Comparison of ENCODE assay signal across 21 mouse cellular contexts in the genomic region with DNA sequence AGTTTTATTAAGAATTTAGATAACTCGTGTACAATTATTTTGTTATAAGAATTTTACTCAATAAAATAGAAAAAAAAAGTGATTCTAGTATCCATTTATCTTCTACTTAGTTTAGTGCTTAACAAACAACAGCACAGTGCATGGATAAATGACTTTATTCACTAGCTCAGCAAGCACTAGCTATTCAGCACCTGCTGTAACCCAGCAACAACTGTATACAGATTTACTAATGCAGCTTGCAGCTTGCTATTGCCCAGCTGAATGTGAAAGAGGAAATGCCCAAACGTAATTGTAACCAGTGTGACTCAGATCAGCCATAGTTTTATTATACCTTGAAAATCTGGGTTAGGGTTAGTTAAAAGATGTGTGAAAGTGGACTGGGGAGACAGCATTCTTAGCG.
DNase-seq lines count a peak whose midpoint lies in the region; ATAC-seq and TF ChIP-seq lines count a peak whose summit lies in the region.
"Had no signal": no experiment of that assay in that cellular context is flagged by ENCODE, and none has a peak within 500 bp of the region (broad histone marks: within the 10 kb centered on the region; RNA-seq: fewer than 3 reads in every experiment).

No protein-coding gene starts in this region.

- WGBS in forebrain, embryonic 11.5 days, result 65% methylated on average over 3 of the region's 3 CpGs
- 71% methylated on average over 3 of the region's 3 CpGs for WGBS in forebrain, embryonic 10.5 days
- 65% methylated on average over 3 of the region's 3 CpGs for WGBS in hindbrain, embryonic 13.5 days
- 53% methylated on average over 3 of the region's 3 CpGs for WGBS in hindbrain, embryonic 16.5 days
- 44% methylated on average over 3 of the region's 3 CpGs for WGBS in midbrain, embryonic 16.5 days
- WGBS in midbrain, embryonic 10.5 days, result 71% methylated on average over 3 of the region's 3 CpGs
- WGBS in kidney, embryonic 16.5 days, result 70% methylated on average over 3 of the region's 3 CpGs

- H3K9ac ChIP-seq in forebrain, embryonic 11.5 days (ENCODE audit: low read length), result no peak overlapping the region
- no peak overlapping the region for H3K9ac ChIP-seq in hindbrain, embryonic 13.5 days
- no peak overlapping the region for H3K9ac ChIP-seq in hindbrain, embryonic 16.5 days (ENCODE audit: low read depth, low read length)
- no peak overlapping the region for H3K9ac ChIP-seq in midbrain, embryonic 16.5 days (ENCODE audit: low read depth, low read length)
- H3K9ac ChIP-seq in kidney, embryonic 16.5 days (replicated peaks; ENCODE audit: low read length), result no peak overlapping the region
- H3K9ac ChIP-seq: heart, embryonic 12.5 days; heart, embryonic 15.5 days had no signal

- H3K27me3 ChIP-seq in forebrain, embryonic 11.5 days (ENCODE audit: control insufficient read depth, insufficient read depth, low read length), result no peaks in the 10 kb centered on the region
- H3K27me3 ChIP-seq in forebrain, embryonic 10.5 days (ENCODE audit: poor library complexity, severe bottlenecking), result no peaks in the 10 kb centered on the region
- H3K27me3 ChIP-seq in hindbrain, embryonic 13.5 days, result no peaks in the 10 kb centered on the region
- no peaks in the 10 kb centered on the region for H3K27me3 ChIP-seq in hindbrain, embryonic 16.5 days (replicated peaks; ENCODE audit: control insufficient read depth, insufficient read depth, low read length)
- H3K27me3 ChIP-seq in midbrain, embryonic 16.5 days (ENCODE audit: control insufficient read depth, insufficient read depth, low read depth, low read length), result no peaks in the 10 kb centered on the region
- no peaks in the 10 kb centered on the region for H3K27me3 ChIP-seq in midbrain, embryonic 10.5 days (ENCODE audit: low read depth, poor library complexity, severe bottlenecking)
- H3K27me3 ChIP-seq in kidney, embryonic 16.5 days (ENCODE audit: insufficient read depth, low read length), result no peaks in the 10 kb centered on the region
- H3K27me3 ChIP-seq: heart, embryonic 12.5 days; heart, embryonic 15.5 days had no signal

- H3K4me1 ChIP-seq in forebrain, embryonic 11.5 days (replicated peaks; ENCODE audit: control insufficient read depth, insufficient read depth, low read length), result no peaks in the 10 kb centered on the region
- no peaks in the 10 kb centered on the region for H3K4me1 ChIP-seq in forebrain, embryonic 10.5 days
- no peaks in the 10 kb centered on the region for H3K4me1 ChIP-seq in hindbrain, embryonic 13.5 days (replicated peaks)
- no peaks in the 10 kb centered on the region for H3K4me1 ChIP-seq in hindbrain, embryonic 16.5 days (ENCODE audit: control insufficient read depth, insufficient read depth, low read depth, low read length)
- no peaks in the 10 kb centered on the region for H3K4me1 ChIP-seq in midbrain, embryonic 16.5 days (ENCODE audit: control insufficient read depth, insufficient read depth, low read length)
- no peaks in the 10 kb centered on the region for H3K4me1 ChIP-seq in midbrain, embryonic 10.5 days
- H3K4me1 ChIP-seq in kidney, embryonic 16.5 days (ENCODE audit: insufficient read depth, low read length), result no peaks in the 10 kb centered on the region
- H3K4me1 ChIP-seq: heart, embryonic 12.5 days; heart, embryonic 15.5 days had no signal

- H3K4me3 ChIP-seq in forebrain, embryonic 11.5 days (ENCODE audit: low read depth, low read length), result no peak overlapping the region
- no peak overlapping the region for H3K4me3 ChIP-seq in forebrain, embryonic 10.5 days
- H3K4me3 ChIP-seq in hindbrain, embryonic 13.5 days, result no peak overlapping the region
- H3K4me3 ChIP-seq in hindbrain, embryonic 16.5 days (ENCODE audit: low read length), result no peak overlapping the region
- no peak overlapping the region for H3K4me3 ChIP-seq in midbrain, embryonic 16.5 days (ENCODE audit: low read depth, low read length)
- no peak overlapping the region for H3K4me3 ChIP-seq in midbrain, embryonic 10.5 days
- no peak overlapping the region for H3K4me3 ChIP-seq in kidney, embryonic 16.5 days (ENCODE audit: low read length)
- H3K4me3 ChIP-seq: heart, embryonic 12.5 days; heart, embryonic 15.5 days had no signal

- TF ChIP-seq CTCF in brain, embryonic 14.5 days (IDR thresholded peaks at IDR 0.05; ENCODE audit: borderline replicate concordance, extremely low read depth, insufficient read depth, insufficient read length), result no peak

- no peak overlapping the region for H3K27ac ChIP-seq in forebrain, embryonic 11.5 days (ENCODE audit: low read depth, low read length)
- H3K27ac ChIP-seq in forebrain, embryonic 10.5 days, result no peak overlapping the region
- no peak overlapping the region for H3K27ac ChIP-seq in hindbrain, embryonic 13.5 days
- no peak overlapping the region for H3K27ac ChIP-seq in hindbrain, embryonic 16.5 days (ENCODE audit: low read depth, low read length)
- no peak overlapping the region for H3K27ac ChIP-seq in midbrain, embryonic 16.5 days (ENCODE audit: low read length)
- H3K27ac ChIP-seq in midbrain, embryonic 10.5 days (replicated peaks), result no peak overlapping the region
- H3K27ac ChIP-seq in kidney, embryonic 16.5 days (ENCODE audit: low read length), result no peak overlapping the region
- H3K27ac ChIP-seq: heart, embryonic 15.5 days had no signal

- no peaks in the 10 kb centered on the region for H3K36me3 ChIP-seq in forebrain, embryonic 11.5 days (ENCODE audit: control insufficient read depth, insufficient read depth, low read length)
- no peaks in the 10 kb centered on the region for H3K36me3 ChIP-seq in forebrain, embryonic 10.5 days (replicated peaks)
- no peaks in the 10 kb centered on the region for H3K36me3 ChIP-seq in hindbrain, embryonic 13.5 days
- no peaks in the 10 kb centered on the region for H3K36me3 ChIP-seq in hindbrain, embryonic 16.5 days (ENCODE audit: control insufficient read depth, insufficient read depth, low read length)
- no peaks in the 10 kb centered on the region for H3K36me3 ChIP-seq in midbrain, embryonic 16.5 days (ENCODE audit: control insufficient read depth, insufficient read depth, low read length)
- H3K36me3 ChIP-seq in midbrain, embryonic 10.5 days, result no peaks in the 10 kb centered on the region
- no peaks in the 10 kb centered on the region for H3K36me3 ChIP-seq in kidney, embryonic 16.5 days (ENCODE audit: insufficient read depth, low read length)
- H3K36me3 ChIP-seq: heart, embryonic 12.5 days; heart, embryonic 15.5 days had no signal

- peak; percentile 46; the same call in 1 of the 2 replicates for ATAC-seq in forebrain, embryonic 11.5 days (replicated peaks; ENCODE audit: low FRiP score)
- 0 out of 2 replicates have a peak, but pooled peaks have one; percentile 52 for ATAC-seq in hindbrain, embryonic 13.5 days (ENCODE audit: low FRiP score)
- no peak; the same call in 1 of the 2 replicates for ATAC-seq in hindbrain, embryonic 16.5 days
- ATAC-seq in midbrain, embryonic 16.5 days, result peak; percentile 70; the same call in 1 of the 2 replicates
- ATAC-seq in kidney, embryonic 16.5 days (ENCODE audit: low FRiP score, low TSS enrichment), result no peak
- ATAC-seq: activated CD4-positive, CD25-positive, alpha-beta regulatory T cell, adult 4 months; intestine, postnatal 0 days had no signal

- TF ChIP-seq POLR2A in brain, embryonic 14.5 days (IDR thresholded peaks at IDR 0.05; ENCODE audit: borderline replicate concordance, extremely low read depth, insufficient read depth, insufficient read length, poor library complexity, severe bottlenecking), result no peak

- no peaks in the 10 kb centered on the region for H3K9me3 ChIP-seq in forebrain, embryonic 11.5 days (ENCODE audit: control insufficient read depth, low read length)
- H3K9me3 ChIP-seq in forebrain, embryonic 10.5 days, result no peaks in the 10 kb centered on the region
- no peaks in the 10 kb centered on the region for H3K9me3 ChIP-seq in hindbrain, embryonic 13.5 days
- no peaks in the 10 kb centered on the region for H3K9me3 ChIP-seq in hindbrain, embryonic 16.5 days (ENCODE audit: control insufficient read depth, low read length)
- H3K9me3 ChIP-seq in midbrain, embryonic 16.5 days (replicated peaks; ENCODE audit: control insufficient read depth, low read length, poor library complexity, severe bottlenecking), result no peaks in the 10 kb centered on the region
- H3K9me3 ChIP-seq in midbrain, embryonic 10.5 days (replicated peaks), result no peaks in the 10 kb centered on the region
- no peaks in the 10 kb centered on the region for H3K9me3 ChIP-seq in kidney, embryonic 16.5 days (ENCODE audit: low read length)
- H3K9me3 ChIP-seq: heart, embryonic 12.5 days; heart, embryonic 15.5 days had no signal

- DNase-seq in forebrain, embryonic 11.5 days (ENCODE audit: low spot score), result no peak
- DNase-seq in forebrain, embryonic 10.5 days (ENCODE audit: extremely low spot score, low spot score), result no peak
- no peak for DNase-seq in midbrain, embryonic 10.5 days (ENCODE audit: low spot score)
- peak; percentile 58 for DNase-seq in brain, embryonic 14.5 days (ENCODE audit: low read depth)
- DNase-seq: adrenal gland, adult 8-10 months; adrenal gland, postnatal 25 days; cerebellum, adult 18-20 months; cerebellum, adult 9-10 months; cerebellum, postnatal 14 days; gastrocnemius, postnatal 25 days; heart, adult 18-20 months; heart, postnatal 10 days; heart, postnatal 36 days had no signal

- H3K4me2 ChIP-seq in forebrain, embryonic 11.5 days (ENCODE audit: low read depth, low read length, severe bottlenecking), result no peak overlapping the region
- no peak overlapping the region for H3K4me2 ChIP-seq in hindbrain, embryonic 13.5 days
- H3K4me2 ChIP-seq in hindbrain, embryonic 16.5 days (ENCODE audit: low read length), result no peak overlapping the region
- H3K4me2 ChIP-seq in midbrain, embryonic 16.5 days (ENCODE audit: low read length), result no peak overlapping the region
- no peak overlapping the region for H3K4me2 ChIP-seq in kidney, embryonic 16.5 days (replicated peaks; ENCODE audit: low read depth, low read length)
- H3K4me2 ChIP-seq: heart, embryonic 12.5 days; heart, embryonic 15.5 days had no signal

Comparison
In these comparisons a context has a peak if more than half of its experiments do, and no peak if none do; other contexts are left out.
1. ATAC-seq: peak in forebrain, embryonic 11.5 days (single experiment), hindbrain, embryonic 13.5 days (single experiment) and midbrain, embryonic 16.5 days (single experiment); none in hindbrain, embryonic 16.5 days (single experiment) and kidney, embryonic 16.5 days (single experiment).